Mouse (Mus musculus) erythroblast, embryonic 14.5 days (primary cell): ENCODE results near the gene Cyp17a1.

ENCODE experiments used
- GATA1 ChIP-seq: IDR thresholded peaks from 2 replicates; pipeline ENCODE4 v1.6.1; 2012; ENCODE audit warnings: low read length, inconsistent platforms, mixed read lengths
- TAL1 ChIP-seq: IDR thresholded peaks from 3 replicates; pipeline ENCODE4 v1.6.1; 2012; ENCODE audit warnings: low read length, inconsistent platforms, mixed read lengths

DNA sequence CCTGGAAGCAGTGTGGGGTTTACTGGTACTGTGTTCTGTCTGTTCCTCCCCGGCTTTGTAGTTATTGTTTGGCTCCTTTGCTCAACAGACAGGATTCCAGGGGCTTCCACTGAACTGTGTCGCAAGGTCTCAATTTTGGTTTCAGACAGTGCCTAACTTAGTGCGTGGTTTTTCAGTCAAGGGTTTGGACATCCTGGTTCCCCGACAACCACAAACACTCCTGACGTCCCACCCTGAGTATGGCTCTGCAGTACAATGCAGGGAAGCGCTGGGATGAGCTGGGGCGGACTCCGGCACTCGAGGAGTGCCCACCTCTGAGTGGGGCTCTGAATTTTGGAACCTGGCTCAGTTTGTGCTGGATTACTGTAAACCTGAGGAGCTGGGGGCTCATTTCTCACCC, 43.2 kb downstream of the Cyp17a1 start:
- no peak for TF ChIP-seq GATA1
- TF ChIP-seq TAL1: no peak
